Mouse (Mus musculus) 3T3-L1 (cell line): ENCODE measurements at regions not wholly inside any gene's neighbourhood (a gene's known extent, or its start where the extent isn't known, plus 50 kb on each side); places are given as distances from the start of the nearest gene placed in this dataset.

Source experiments
- DNase-seq: peaks from one replicate; pipeline ENCODE4 v3.0.0-alpha.2; 2015; ENCODE audit warnings: low read depth, low spot score

- no peak for DNase-seq
Observed at GRCm38 (mm10) chr7:95952395-95952794, 218.7 kb upstream of the Tenm4 start.

GRCm38 (mm10) chr7:95954511-95954910 lies 216.5 kb upstream of the Tenm4 start:
- DNase-seq = peak; percentile 1

- no peak for DNase-seq
Observed at GRCm38 (mm10) chr7:95955119-95955518, 215.9 kb upstream of the Tenm4 start.

GRCm38 (mm10) chr7:95959068-95959467 lies 212.0 kb upstream of the Tenm4 start:
- no peak for DNase-seq

- no peak for DNase-seq
Observed at GRCm38 (mm10) chr7:95971863-95972262, 199.2 kb upstream of the Tenm4 start.

- no peak for DNase-seq
Observed at GRCm38 (mm10) chr7:95974085-95974484, 197.0 kb upstream of the Tenm4 start.

- no peak for DNase-seq
Observed at GRCm38 (mm10) chr7:95991250-95992032, 179.6 kb upstream of the Tenm4 start.

- no peak for DNase-seq
Observed at GRCm38 (mm10) chr7:95992033-95992516, 179.0 kb upstream of the Tenm4 start.

- no peak for DNase-seq
Observed at GRCm38 (mm10) chr7:95992521-95992920, 178.5 kb upstream of the Tenm4 start.

GRCm38 (mm10) chr7:95997190-95997589 lies 173.9 kb upstream of the Tenm4 start:
- DNase-seq = no peak

GRCm38 (mm10) chr7:95999189-95999588 lies 171.9 kb upstream of the Tenm4 start:
- DNase-seq = no peak

- DNase-seq = no peak
Observed at GRCm38 (mm10) chr7:96002401-96002800, 168.6 kb upstream of the Tenm4 start.

- no peak for DNase-seq
Observed at GRCm38 (mm10) chr7:96006299-96006698, 164.7 kb upstream of the Tenm4 start.

- no peak for DNase-seq
Observed at GRCm38 (mm10) chr7:96013008-96013407, 158.0 kb upstream of the Tenm4 start.

GRCm38 (mm10) chr7:96017112-96017884 lies 153.7 kb upstream of the Tenm4 start:
- no peak for DNase-seq

- DNase-seq = no peak
Observed at GRCm38 (mm10) chr7:96024048-96024447, 147.0 kb upstream of the Tenm4 start.

- DNase-seq = no peak
Observed at GRCm38 (mm10) chr7:96026781-96027418, 144.1 kb upstream of the Tenm4 start.

- DNase-seq = no peak
Observed at GRCm38 (mm10) chr7:96033636-96034035, 137.4 kb upstream of the Tenm4 start.

- no peak for DNase-seq
Observed at GRCm38 (mm10) chr7:96035456-96035855, 135.6 kb upstream of the Tenm4 start.

GRCm38 (mm10) chr7:96039628-96040027 lies 131.4 kb upstream of the Tenm4 start:
- no peak for DNase-seq

- no peak for DNase-seq
Observed at GRCm38 (mm10) chr7:96041806-96042205, 129.2 kb upstream of the Tenm4 start.

- peak; percentile 49 for DNase-seq
Observed at GRCm38 (mm10) chr7:96051631-96052030, 119.4 kb upstream of the Tenm4 start.
